Mouse (Mus musculus) frontal cortex, postnatal 36 days (tissue): ENCODE data around the gene Pi4ka.
A peak's percentile ranks its signal among the peaks of the same experiment; 100 is the strongest.

Experiments
- DNase-seq, 2 experiments: peaks; one replicate each; pipeline ENCODE4 v3.0.0; 2022; ENCODE audit warnings: low spot score in 2 of 2

Gene Pi4ka

GRCm38 (mm10) chr16:17336089-17336488, 70.0 kb downstream of the Pi4ka start:
- peak in 1 of 2 experiments; percentile 37 for DNase-seq

- DNase-seq = no peak
Measured at GRCm38 (mm10) chr16:17334574-17334973, 71.5 kb downstream of the Pi4ka start.

- no peak for DNase-seq
Measured at GRCm38 (mm10) chr16:17331855-17332254, 74.3 kb downstream of the Pi4ka start.

- no peak for DNase-seq
Measured at GRCm38 (mm10) chr16:17331116-17331515, 75.0 kb downstream of the Pi4ka start, which contains the start of gene Serpind1. Serpind1 (plus strand) TSS chr16:17331371.

GRCm38 (mm10) chr16:17329848-17330570, 76.1 kb downstream of the Pi4ka start:
- DNase-seq = peak in 1 of 2 experiments; percentile 59

GRCm38 (mm10) chr16:17326064-17326463, 80.0 kb downstream of the Pi4ka start:
- DNase-seq = no peak

- no peak for DNase-seq
Measured at GRCm38 (mm10) chr16:17324745-17325144, 81.4 kb downstream of the Pi4ka start.

GRCm38 (mm10) chr16:17321481-17321880, 84.6 kb downstream of the Pi4ka start:
- no peak for DNase-seq

- DNase-seq = no peak
Measured at GRCm38 (mm10) chr16:17316554-17316953, 89.6 kb downstream of the Pi4ka start.

GRCm38 (mm10) chr16:17312531-17312930, 93.6 kb downstream of the Pi4ka start:
- no peak for DNase-seq

GRCm38 (mm10) chr16:17309036-17309435, 97.1 kb downstream of the Pi4ka start:
- DNase-seq = no peak

GRCm38 (mm10) chr16:17307461-17307860, 98.7 kb downstream of the Pi4ka start:
- no peak for DNase-seq

GRCm38 (mm10) chr16:17303521-17304245, 102.4 kb downstream of the Pi4ka start:
- DNase-seq = no peak

- no peak for DNase-seq
Measured at GRCm38 (mm10) chr16:17300818-17301217, 105.3 kb downstream of the Pi4ka start.

GRCm38 (mm10) chr16:17292751-17293150, 113.4 kb downstream of the Pi4ka start:
- DNase-seq = peak; percentile 50 to 55

- no peak for DNase-seq
Measured at GRCm38 (mm10) chr16:17291016-17291415, 115.1 kb downstream of the Pi4ka start.

- no peak for DNase-seq
Measured at GRCm38 (mm10) chr16:17287103-17287502, 119.0 kb downstream of the Pi4ka start.

- no peak for DNase-seq
Measured at GRCm38 (mm10) chr16:17283151-17283550, 123.0 kb downstream of the Pi4ka start.

- no peak for DNase-seq
Measured at GRCm38 (mm10) chr16:17280471-17280870, 125.6 kb downstream of the Pi4ka start.

- peak; percentile 69 to 77 for DNase-seq
Measured at GRCm38 (mm10) chr16:17277342-17278211, 128.5 kb downstream of the Pi4ka start.

GRCm38 (mm10) chr16:17276164-17277151, 129.7 kb downstream of the Pi4ka start:
- peak; percentile 93 to 94 for DNase-seq
